Mouse (Mus musculus) G1E-ER4 (cell line): ENCODE data around the gene Rngtt. TPM values are rescaled to one million over a fixed set of nuclear protein-coding genes. Genes with fewer than 3 reads are reported as not detected.

Source experiments
- GATA1 ChIP-seq: IDR thresholded peaks from one replicate; pipeline ENCODE4 v1.8.0; 2012; ENCODE audit warnings: low read length, inconsistent platforms
- polyA plus RNA-seq: library from polyadenylated mRNA; stranded (reverse); fragments of >175 nt; gene quantifications from 2 replicates; pipeline ENCODE4 v1.2.3, GENCODE M21; 2012

Gene Rngtt
- polyA plus RNA-seq, 1 experiment, result 7.9 TPM

- TF ChIP-seq GATA1, result no peak
Observed at GRCm38 (mm10) chr4:33393437-33393836, 83.3 kb downstream of the Rngtt start.

DNA sequence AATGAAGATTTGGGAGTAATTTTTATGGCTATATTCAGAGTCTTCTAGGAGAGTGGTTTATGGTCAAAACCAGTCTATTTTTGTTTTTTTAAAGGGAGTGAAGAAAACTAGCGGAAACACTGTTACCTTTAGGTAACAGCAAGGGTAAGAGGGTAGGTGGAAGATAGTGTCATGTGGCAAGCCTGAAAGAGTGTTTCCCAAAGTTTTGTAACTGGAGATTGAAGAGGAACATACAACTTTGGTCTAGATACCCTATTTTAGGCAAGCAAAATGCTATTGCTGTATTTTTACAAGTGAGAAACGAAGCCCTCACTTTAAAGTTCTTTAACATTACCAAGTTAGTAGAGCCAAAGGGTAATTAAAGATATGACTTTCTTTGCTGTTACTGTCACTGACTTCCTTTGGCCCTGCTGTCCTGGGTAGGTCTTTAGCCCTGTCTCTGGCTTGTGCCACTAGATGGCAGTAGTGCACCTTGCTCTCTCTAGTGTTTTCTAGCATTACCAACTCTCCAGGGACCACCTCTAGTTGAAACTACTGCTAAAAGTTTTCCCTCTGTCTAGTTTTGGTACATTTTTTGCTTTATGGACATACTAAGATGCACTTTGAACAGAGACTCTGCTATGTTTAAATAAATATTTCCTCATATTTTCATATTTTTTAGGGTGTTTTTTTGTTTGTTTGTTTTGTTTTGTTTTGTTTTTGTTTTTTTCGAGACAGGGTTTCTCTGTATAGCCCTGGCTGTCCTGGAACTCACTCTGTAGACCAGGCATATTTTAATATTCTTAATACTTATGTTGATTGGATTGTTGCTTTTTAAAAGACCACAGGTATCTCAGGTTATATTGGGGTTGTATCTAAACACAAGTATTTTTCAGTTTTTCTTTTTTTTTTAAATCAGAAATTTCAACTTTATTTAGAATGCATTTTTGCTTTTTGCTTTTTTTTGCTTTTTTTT lies 86.4 kb downstream of the Rngtt start:
- TF ChIP-seq GATA1, result no peak

DNA sequence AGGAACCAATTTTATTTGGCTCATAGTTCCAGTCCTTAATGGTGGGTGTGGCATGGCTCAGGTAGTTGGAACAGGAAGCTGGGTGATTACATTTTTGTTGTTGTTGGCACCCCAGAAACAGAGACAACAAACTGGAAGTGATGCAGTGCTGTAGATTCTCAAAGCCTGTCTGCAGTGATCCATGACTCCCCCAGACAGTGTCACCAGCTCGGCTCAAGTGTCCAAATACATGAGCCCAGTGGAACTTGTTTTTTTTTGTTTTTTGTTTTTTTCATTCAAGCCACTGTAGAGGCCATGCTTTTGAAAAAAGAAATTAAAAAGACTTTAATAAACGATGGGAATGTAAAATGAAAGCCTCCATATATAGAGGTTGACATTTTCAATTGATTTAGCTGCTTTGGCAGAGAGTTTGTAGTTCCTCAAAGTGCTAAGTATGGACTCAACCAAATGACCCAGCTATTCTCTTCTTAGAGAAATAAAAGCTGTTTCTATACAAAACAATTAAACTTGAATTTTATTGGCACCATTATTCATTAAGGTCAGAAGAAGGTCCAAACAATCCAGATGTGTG lies 95.7 kb downstream of the Rngtt start:
- TF ChIP-seq GATA1, result no peak

- TF ChIP-seq GATA1, result no peak
Observed at GRCm38 (mm10) chr4:33413791-33414190, 103.7 kb downstream of the Rngtt start.

- no peak for TF ChIP-seq GATA1
Observed at GRCm38 (mm10) chr4:33414781-33415180, 104.7 kb downstream of the Rngtt start.

DNA sequence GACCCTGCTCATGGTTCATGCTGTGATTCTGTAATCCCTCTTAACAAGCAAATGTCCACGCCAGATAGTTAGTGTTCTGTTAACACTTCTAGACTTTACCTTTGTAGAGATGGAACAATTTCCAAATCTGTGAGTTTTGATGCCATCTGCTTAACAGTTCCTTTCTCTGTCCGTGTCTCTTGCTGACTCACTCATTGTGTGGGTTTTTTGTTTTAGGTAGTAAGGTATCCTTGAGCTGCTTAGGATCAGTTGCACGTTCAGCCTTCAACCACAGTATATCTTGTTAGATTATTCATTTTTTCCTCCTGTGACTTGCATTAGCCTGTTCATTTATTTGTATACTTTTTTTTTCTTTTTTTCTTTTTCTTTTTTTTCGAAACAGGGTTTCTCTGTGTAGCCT lies 107.3 kb downstream of the Rngtt start:
- TF ChIP-seq GATA1, result no peak

DNA sequence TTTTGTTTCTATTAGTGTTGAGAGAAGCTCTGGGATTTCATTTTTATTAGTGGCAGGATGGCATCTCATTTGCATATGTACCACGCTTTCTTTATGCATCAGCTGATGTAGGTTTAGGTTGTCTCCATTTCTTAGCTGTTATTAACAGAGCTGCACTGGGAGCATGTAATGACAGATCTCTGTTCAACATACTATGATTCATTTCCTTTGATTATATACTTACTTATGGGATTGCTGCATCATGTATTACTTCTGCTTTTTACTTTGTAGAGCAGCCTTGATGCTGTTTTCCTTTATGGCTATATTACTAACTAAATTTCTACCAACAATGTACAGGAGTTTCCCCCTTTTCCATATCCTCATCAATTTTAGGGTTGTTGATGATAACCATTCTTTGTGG lies 109.5 kb downstream of the Rngtt start:
- TF ChIP-seq GATA1, result no peak

DNA sequence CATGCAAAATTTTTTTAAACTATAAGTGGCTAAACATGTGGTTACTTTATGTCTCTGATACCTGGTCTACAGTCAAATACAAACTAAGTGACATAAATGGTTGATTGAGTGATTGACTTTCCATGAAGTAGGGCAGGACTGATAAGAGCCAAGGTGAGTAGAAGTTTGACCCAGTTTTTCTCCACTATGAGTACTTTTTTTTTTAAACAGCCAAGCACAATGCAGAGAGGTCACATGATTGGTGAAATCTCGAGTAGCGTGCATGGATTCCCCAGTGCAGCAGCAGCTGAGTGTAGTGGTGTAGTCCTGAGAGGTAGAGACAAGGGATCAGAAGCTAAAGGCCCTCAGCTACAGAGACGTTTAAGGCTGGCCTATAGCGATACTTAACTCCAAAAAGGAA lies 118.7 kb downstream of the Rngtt start:
- TF ChIP-seq GATA1, result no peak

- TF ChIP-seq GATA1, result no peak
Observed at GRCm38 (mm10) chr4:33441864-33442263, 131.8 kb downstream of the Rngtt start.

DNA sequence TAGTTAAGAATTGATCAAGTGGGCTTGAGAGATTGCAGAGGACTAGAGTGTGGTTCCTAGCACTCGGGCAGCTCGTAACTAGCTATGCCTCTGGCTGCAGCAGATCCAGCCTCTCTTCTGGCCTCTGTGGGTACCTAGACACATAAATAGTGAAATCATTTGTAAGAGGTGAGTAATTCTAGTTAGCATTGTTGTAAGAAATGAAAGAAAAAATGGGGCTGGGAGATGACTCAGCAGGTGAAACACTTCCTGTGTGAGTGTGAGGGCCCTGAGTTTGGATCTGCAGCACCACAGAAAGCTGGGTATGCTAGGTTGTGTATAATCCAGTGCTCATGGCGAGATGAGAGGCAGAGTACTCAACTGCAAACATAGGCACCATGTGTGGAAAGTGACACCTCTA lies 136.2 kb downstream of the Rngtt start:
- TF ChIP-seq GATA1, result no peak

GRCm38 (mm10) chr4:33446881-33447280 lies 136.8 kb downstream of the Rngtt start:
- no peak for TF ChIP-seq GATA1

DNA sequence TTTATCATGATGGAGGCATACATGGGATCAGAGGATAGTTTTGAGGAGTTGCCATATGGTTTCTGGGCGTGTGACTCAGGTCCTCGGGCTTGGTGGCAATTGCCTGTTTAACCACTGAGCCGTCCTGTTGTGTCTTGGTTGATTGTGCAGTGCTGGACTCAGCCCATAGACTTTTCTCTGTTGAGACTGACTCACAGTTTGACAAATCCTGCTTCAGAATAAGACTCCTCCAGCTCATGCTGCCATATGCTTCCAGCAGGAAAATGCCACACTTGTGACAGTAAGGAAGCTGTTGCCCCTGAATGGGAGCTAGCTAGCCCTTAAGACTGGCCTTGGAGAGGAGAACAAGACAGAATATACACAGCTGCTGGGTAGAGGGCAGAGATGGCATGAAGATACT lies 149.7 kb downstream of the Rngtt start:
- no peak for TF ChIP-seq GATA1

- TF ChIP-seq GATA1, result no peak
Observed at GRCm38 (mm10) chr4:33464432-33464831, 154.3 kb downstream of the Rngtt start.

GRCm38 (mm10) chr4:33465871-33466270 lies 155.8 kb downstream of the Rngtt start:
- TF ChIP-seq GATA1, result no peak

GRCm38 (mm10) chr4:33466970-33467399 lies 156.9 kb downstream of the Rngtt start:
- peak; percentile 54 for TF ChIP-seq GATA1

DNA sequence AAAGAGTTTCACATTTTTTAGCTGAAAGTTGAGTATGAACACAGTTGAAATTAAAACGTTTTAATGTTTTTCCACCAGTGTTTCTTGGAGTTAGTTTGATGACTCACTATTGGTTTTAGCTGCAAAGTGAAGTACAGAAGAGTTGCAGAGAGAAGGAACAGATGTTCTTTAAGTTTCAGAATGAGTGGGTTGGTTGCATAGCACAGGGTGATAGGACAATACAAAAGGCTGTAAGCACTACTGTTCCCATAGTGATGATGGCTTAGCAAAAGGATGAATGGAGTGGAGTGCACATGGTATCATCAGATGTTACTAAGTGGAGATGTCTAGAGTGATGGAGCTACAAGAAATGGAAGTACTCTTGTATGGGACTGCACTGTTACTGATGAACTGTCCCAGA lies 157.5 kb downstream of the Rngtt start:
- TF ChIP-seq GATA1, result no peak

DNA sequence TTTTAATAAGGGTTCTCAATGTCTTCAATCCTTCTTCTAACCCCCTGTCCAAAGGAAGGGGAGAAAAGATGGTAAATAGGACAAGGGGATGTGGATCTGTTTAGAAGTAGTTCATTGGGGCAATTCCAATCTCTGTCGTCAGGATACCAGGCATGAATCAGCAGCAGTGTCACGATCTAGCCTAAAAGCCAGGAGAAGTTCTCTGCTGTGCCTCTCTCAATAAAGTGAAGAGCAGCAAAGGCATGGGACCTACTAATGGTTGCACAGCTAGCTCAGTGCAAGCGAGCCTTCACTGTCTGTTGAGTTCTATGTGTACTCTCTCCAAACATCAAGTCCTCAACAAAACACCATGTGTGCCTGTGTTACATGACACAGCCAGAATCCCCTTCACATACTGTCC lies 158.0 kb downstream of the Rngtt start:
- TF ChIP-seq GATA1, result no peak
